In genomic region chrX:73976283-73976682, GRCm38 (mm10) we compare ENCODE assay signal across 21 mouse cellular contexts. TPM values are rescaled to one million over a fixed set of nuclear protein-coding genes. Genes with fewer than 3 reads are reported as not detected.
DNase-seq lines count a peak whose midpoint lies in the region; TF ChIP-seq lines count a peak whose summit lies in the region.
"Had no signal": no experiment of that assay in that cellular context is flagged by ENCODE, and none has a peak within 500 bp of the region (broad histone marks: within the 10 kb centered on the region; RNA-seq: fewer than 3 reads in every experiment).

No protein-coding gene starts in this region.

- DNase-seq in 416B (ENCODE audit: low read depth) (peak; percentile 41), A20 (ENCODE audit: low read depth, low spot score) (peak; percentile 60), CH12.LX (ENCODE audit: extremely low read depth) (peak; percentile 80)
- DNase-seq in induced T-regulatory cell, adult 2 months (ENCODE audit: low read depth) = peak; percentile 31
- no peak for DNase-seq in heart, postnatal 36 days
- DNase-seq in right cerebral cortex, postnatal 10 days (ENCODE audit: low spot score in 2 of 2) = no peak
- no peak for DNase-seq in left cerebral cortex, postnatal 36 days (ENCODE audit: low spot score in 2 of 2)
- no peak for DNase-seq in layer of hippocampus, postnatal 36 days
- DNase-seq: adrenal gland, adult 8-10 months; adrenal gland, postnatal 14 days; adrenal gland, postnatal 36 days; cerebellum, adult 11-12 months; cerebellum, adult 2 months; cerebellum, adult 9-10 months; cerebellum, postnatal 10 days; cerebellum, postnatal 25 days; forebrain, postnatal 0 days had no signal

- no peaks in the 10 kb centered on the region for H3K27me3 ChIP-seq in CH12.LX (replicated peaks)
- H3K27me3 ChIP-seq: embryonic facial prominence, embryonic 12.5 days; forebrain, embryonic 13.5 days; forebrain, embryonic 15.5 days had no signal

- H3K36me3 ChIP-seq in CH12.LX (replicated peaks in 1 of 2; ENCODE audit: control insufficient read depth in 1 of 2, insufficient read depth in 1 of 2, low read length in 1 of 2) = no peaks in the 10 kb centered on the region
- H3K36me3 ChIP-seq: embryonic facial prominence, embryonic 10.5 days; embryonic facial prominence, embryonic 12.5 days; forebrain, embryonic 15.5 days had no signal

- 0 out of 2 replicates have a peak overlapping the region, but pooled peaks have one; percentile 20 for H3K27ac ChIP-seq in CH12.LX (ENCODE audit: insufficient read depth, low read depth)
- H3K27ac ChIP-seq: embryonic facial prominence, embryonic 10.5 days; embryonic facial prominence, embryonic 12.5 days; forebrain, embryonic 13.5 days; forebrain, embryonic 15.5 days had no signal

- no peak for TF ChIP-seq CTCF in CH12.LX (conservative IDR thresholded peaks at IDR 0.05 in 1 of 2, IDR thresholded peaks at IDR 0.05 in 1 of 2; ENCODE audit: low read depth in 2 of 2, low read length in 2 of 2)

- peak; percentile 61; the same call in 1 of the 2 replicates for TF ChIP-seq EP300 in CH12.LX (IDR thresholded peaks at IDR 0.05; ENCODE audit: low read length)

- dilution Hi-C loops in CH12.LX (cut with MboI; ENCODE audit: extremely low pct_ligation_motif_present, extremely low pct_unique_long_range_greater_than_20kb, low sequenced_read_pairs) = no loop called here

- H3K9ac ChIP-seq in CH12.LX (ENCODE audit: insufficient read depth, low read depth) = no peak overlapping the region
- H3K9ac ChIP-seq: embryonic facial prominence, embryonic 12.5 days; forebrain, embryonic 13.5 days; forebrain, embryonic 15.5 days; forebrain, postnatal 0 days had no signal

- peaks cover 15 to 36% of the 10 kb centered on the region in 2 experiments; a peak in 3 of 4 replicates for H3K4me1 ChIP-seq in CH12.LX (ENCODE audit: control insufficient read depth in 1 of 2, insufficient read depth in 2 of 2)
- H3K4me1 ChIP-seq: embryonic facial prominence, embryonic 10.5 days; embryonic facial prominence, embryonic 12.5 days; forebrain, embryonic 13.5 days; forebrain, embryonic 15.5 days had no signal

- H3K9me3 ChIP-seq in CH12.LX (replicated peaks; ENCODE audit: low read length) = no peaks in the 10 kb centered on the region
- H3K9me3 ChIP-seq: embryonic facial prominence, embryonic 10.5 days; embryonic facial prominence, embryonic 12.5 days; forebrain, embryonic 13.5 days; forebrain, embryonic 15.5 days had no signal

- in situ Hi-C loops in CH12.LX (cut with MboI; ENCODE audit: low pct_ligation_motif_present, low pct_unique_long_range_greater_than_20kb, low sequenced_read_pairs) = no loop called here

- intact Hi-C loops in heart, postnatal 36 days (cut with DNase I) = no loop called here
- intact Hi-C loops in left cerebral cortex, postnatal 36 days (cut with DNase I) = no loop called here

- H3K4me3 ChIP-seq in CH12.LX (replicated peaks in 1 of 3; ENCODE audit: low read depth in 2 of 3, low read length in 2 of 3, poor library complexity in 1 of 3) = no peak overlapping the region
- H3K4me3 ChIP-seq: embryonic facial prominence, embryonic 10.5 days; embryonic facial prominence, embryonic 12.5 days; forebrain, embryonic 13.5 days; forebrain, embryonic 15.5 days had no signal

- H3K79me2 ChIP-seq in CH12.LX (replicated peaks; ENCODE audit: control insufficient read depth, extremely low read depth, insufficient read depth, poor library complexity, severe bottlenecking) = no peaks in the 10 kb centered on the region

- H3K4me2 ChIP-seq in CH12.LX (ENCODE audit: insufficient read depth, low read depth, poor library complexity, severe bottlenecking) = no peak overlapping the region
- H3K4me2 ChIP-seq: embryonic facial prominence, embryonic 12.5 days; forebrain, embryonic 13.5 days; forebrain, embryonic 15.5 days had no signal

- no peak for TF ChIP-seq RAD21 in CH12.LX (IDR thresholded peaks at IDR 0.05; ENCODE audit: low read depth, low read length)

- TF ChIP-seq POLR2A in CH12.LX (IDR thresholded peaks at IDR 0.05; ENCODE audit: low read depth, low read length) = no peak

TF ChIP-seq in CH12.LX, 34 proteins besides CTCF, POLR2A, EP300 and RAD21:
- 0 out of 2 replicates have a peak, but pooled peaks have one; percentile 41 for TF ChIP-seq TBP (conservative IDR thresholded peaks at IDR 0.05; ENCODE audit: low read depth, low read length)
- TF ChIP-seq JUN (IDR thresholded peaks at IDR 0.05; ENCODE audit: insufficient read depth, low read depth, low read length) = peak; percentile 77
- peak; percentile 91 for TF ChIP-seq JUND (conservative IDR thresholded peaks at IDR 0.05; ENCODE audit: low read depth, low read length)
- TF ChIP-seq TCF12 (IDR thresholded peaks at IDR 0.05; ENCODE audit: low read depth, low read length) = peak; percentile 31; the same call in 1 of the 2 replicates
- no peak for TF ChIP-seq MAX (IDR thresholded peaks at IDR 0.05; ENCODE audit: low read length)
- 0 out of 2 replicates have a peak, but pooled peaks have one; percentile 29 for TF ChIP-seq ETS1 (conservative IDR thresholded peaks at IDR 0.05; ENCODE audit: low read depth, low read length)
- peak; percentile 68; the same call in 1 of the 2 replicates for TF ChIP-seq MYC (IDR thresholded peaks at IDR 0.05; ENCODE audit: low read depth, low read length)
- no peak for TF ChIP-seq USF1 (IDR thresholded peaks at IDR 0.05; ENCODE audit: low read depth, low read length)
- peak; percentile 93 for TF ChIP-seq IRF4 (IDR thresholded peaks at IDR 0.05; ENCODE audit: low read depth, low read length)
- peak; percentile 63; the same call in 1 of the 2 replicates for TF ChIP-seq BHLHE40 (IDR thresholded peaks at IDR 0.05; ENCODE audit: low read depth, low read length)
- TF ChIP-seq NRF1 (IDR thresholded peaks at IDR 0.05; ENCODE audit: low read depth, low read length) = no peak

RNA-seq across cellular contexts. Expression of gene Hcfc1, which starts 10.1 kb away (rescaled TPM):
- total RNA-seq in CH12.LX (2012; rRNA removed) (58.5 and 61.6 TPM in 2 replicates), CH12.LX (2014; rRNA removed) (32.9 and 37.6 TPM in 2 replicates)
- 78.1 and 98.2 TPM in 2 replicates for polyA plus RNA-seq in CH12.LX (2012; ENCODE audit: insufficient read length, low read depth)
- total RNA-seq in heart, postnatal 36 days (2021) = 10 to 100 TPM; 34.3 to 37.2 TPM
- total RNA-seq in left cerebral cortex, postnatal 36 days (2021) = 10 to 100 TPM; 69.4 to 75.1 TPM
- total RNA-seq in layer of hippocampus, postnatal 36 days (2021) = 10 to 100 TPM; 71.5 to 78.1 TPM

RNA-seq across cellular contexts. Expression of gene Renbp, which starts 45.6 kb away (rescaled TPM):
- total RNA-seq in CH12.LX (2012; rRNA removed) (38.5 and 43.4 TPM in 2 replicates), CH12.LX (2014; rRNA removed) (24.7 and 25.2 TPM in 2 replicates)
- 64.7 and 66.3 TPM in 2 replicates for polyA plus RNA-seq in CH12.LX (2012; ENCODE audit: insufficient read length, low read depth)
- total RNA-seq in heart, postnatal 36 days (2021) = 1 to 10 TPM; 5.4 to 6.7 TPM
- total RNA-seq in left cerebral cortex, postnatal 36 days (2021) = 1 to 10 TPM; 5.5 to 7.3 TPM
- 1 to 10 TPM; 3.0 to 4.2 TPM for total RNA-seq in layer of hippocampus, postnatal 36 days (2021)

RNA-seq across cellular contexts. Expression of gene Irak1, which starts 47.4 kb away (rescaled TPM):
- 38.8 and 40.0 TPM in 2 replicates for total RNA-seq in CH12.LX (2012; rRNA removed)
- total RNA-seq in CH12.LX (2014; rRNA removed) = 25.3 and 27.7 TPM in 2 replicates
- 63.1 and 77.8 TPM in 2 replicates for polyA plus RNA-seq in CH12.LX (2012; ENCODE audit: insufficient read length, low read depth)
- 10 to 100 TPM; 54.1 to 60.7 TPM for total RNA-seq in heart, postnatal 36 days (2021)
- total RNA-seq in left cerebral cortex, postnatal 36 days (2021) = 10 to 100 TPM; 44.0 to 53.8 TPM
- total RNA-seq in layer of hippocampus, postnatal 36 days (2021) = 10 to 100 TPM; 48.3 to 59.9 TPM

RNA-seq across cellular contexts. Expression of gene Naa10, which starts 54.5 kb away (rescaled TPM):
- total RNA-seq in CH12.LX (2012; rRNA removed) (148 and 184 TPM in 2 replicates), CH12.LX (2014; rRNA removed) (152 and 166 TPM in 2 replicates)
- polyA plus RNA-seq in CH12.LX (2012; ENCODE audit: insufficient read length, low read depth) = 144 and 152 TPM in 2 replicates
- 10 to 100 TPM; 58.2 to 61.4 TPM for total RNA-seq in heart, postnatal 36 days (2021)
- 10 to 100 TPM; 52.5 to 54.7 TPM for total RNA-seq in left cerebral cortex, postnatal 36 days (2021)
- 10 to 100 TPM; 65.5 to 70.5 TPM for total RNA-seq in layer of hippocampus, postnatal 36 days (2021)

RNA-seq across cellular contexts. Expression of gene Arhgap4, which starts 54.6 kb away (rescaled TPM):
- 13.6 and 14.3 TPM in 2 replicates for total RNA-seq in CH12.LX (2012; rRNA removed)
- total RNA-seq in CH12.LX (2014; rRNA removed) = 10.9 and 13.9 TPM in 2 replicates
- 24.1 and 24.5 TPM in 2 replicates for polyA plus RNA-seq in CH12.LX (2012; ENCODE audit: insufficient read length, low read depth)
- 1 to 10 TPM; 1.2 to 1.5 TPM for total RNA-seq in heart, postnatal 36 days (2021)
- 1 to 10 TPM; 3.0 to 6.6 TPM for total RNA-seq in left cerebral cortex, postnatal 36 days (2021)
- 1 to 10 TPM; 5.4 to 6.4 TPM for total RNA-seq in layer of hippocampus, postnatal 36 days (2021)

Comparison
In these comparisons a context has a peak if more than half of its experiments do, and no peak if none do; other contexts are left out.
1. DNase-seq: peak in 416B (single experiment), A20 (single experiment), CH12.LX (single experiment) and induced T-regulatory cell, adult 2 months (single experiment); none in heart, postnatal 36 days (0 of 2), right cerebral cortex, postnatal 10 days (0 of 2), left cerebral cortex, postnatal 36 days (0 of 2) and layer of hippocampus, postnatal 36 days (0 of 2).